Mouse (Mus musculus) midbrain, embryonic 10.5 days (tissue): ENCODE measurements around the gene Morn4. TPM values are rescaled to one million over a fixed set of nuclear protein-coding genes. Genes with fewer than 3 reads are reported as not detected.

Experiments
- DNase-seq: peaks from one replicate; pipeline ENCODE4 v3.0.0-alpha.2; 2017; ENCODE audit warnings: low spot score
- H3K27ac ChIP-seq: fragments of 300-500 bp; sonication (generic); replicated peaks from 2 replicates; pipeline ENCODE4 v1.5.1; 2016; ENCODE audit warnings: mild to moderate bottlenecking
- H3K27me3 ChIP-seq: fragments of 300-500 bp; sonication (generic); 2 replicates; pipeline ENCODE4 v1.6.1; 2016; ENCODE audit warnings: low read depth, mild to moderate bottlenecking; ENCODE audit not compliant: poor library complexity, severe bottlenecking
- H3K36me3 ChIP-seq: fragments of 300-500 bp; sonication (generic); 2 replicates; pipeline ENCODE4 v1.6.1; 2016; ENCODE audit warnings: mild to moderate bottlenecking, moderate library complexity
- H3K4me1 ChIP-seq: fragments of 300-500 bp; sonication (generic); 2 replicates; pipeline ENCODE4 v1.6.1; 2016
- H3K4me3 ChIP-seq: fragments of 300-500 bp; sonication (generic); 2 replicates; pipeline ENCODE4 v1.5.1; 2016; ENCODE audit warnings: mild to moderate bottlenecking, moderate library complexity
- H3K9me3 ChIP-seq: fragments of 300-500 bp; sonication (generic); replicated peaks from 2 replicates; pipeline ENCODE4 v1.6.1; 2016; ENCODE audit warnings: mild to moderate bottlenecking
- WGBS: fragments of 180-500 bp; shearing (Covaris S2); methylation state at CpG from one replicate; pipeline ENCODE4 v1.1.7; 2016; 5-methylcytosine and 5-hydroxymethylcytosine counted together
- polyA plus RNA-seq: library from polyadenylated mRNA; unstranded; fragments of >200 nt; fragmentation: Nextera tagmentation; extraction: Ambion mirVana; gene quantifications from 2 replicates; pipeline ENCODE4 v1.2.1, GENCODE M21; 2016

Gene Morn4
- polyA plus RNA-seq: 51.9 and 70.7 TPM in 2 replicates

GRCm38 (mm10) chr19:42086166-42086565, at the start of gene Morn4:
Gene Morn4, minus strand, starts transcription at chr19:42086357.
- Histone ChIP-seq H3K4me1 (peaks cover 30% of the 10 kb centered on the region), H3K9me3 (no peaks in the 10 kb centered on the region), H3K36me3 (no peaks in the 10 kb centered on the region), H3K4me3 (peak within 1 kb of the TSS; percentile 90), H3K27me3 (no peaks in the 10 kb centered on the region), H3K27ac (peak within 1 kb of the TSS; percentile 91)
- peak; percentile 95 for DNase-seq
- 1% methylated on average over 21 of the region's 21 CpGs for WGBS

DNA sequence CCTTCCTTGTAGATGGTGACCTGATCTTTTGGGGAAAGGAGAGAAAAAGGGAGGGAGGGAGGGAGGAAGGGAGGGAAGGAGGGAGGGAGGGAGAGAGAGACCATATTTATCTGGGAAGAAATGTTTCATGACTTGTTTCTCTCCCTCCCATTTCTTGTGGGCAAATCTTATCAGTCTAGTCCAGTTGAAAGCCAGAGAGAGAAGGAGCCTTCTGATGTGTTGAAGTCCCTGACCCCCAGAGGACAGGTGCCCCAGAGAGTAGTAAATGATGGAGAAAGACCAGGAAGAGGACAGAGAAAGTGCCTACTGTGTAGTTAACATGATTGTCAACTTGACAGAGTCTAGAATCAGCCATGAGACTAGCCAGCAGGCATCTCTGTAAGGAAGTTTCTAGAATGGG, 48.9 kb upstream of the Morn4 start:
- Histone ChIP-seq H3K36me3 (no peaks in the 10 kb centered on the region), H3K27me3 (peaks cover 5% of the 10 kb centered on the region), H3K4me1 (peaks cover 15% of the 10 kb centered on the region), H3K27ac (no peak overlapping the region), H3K9me3 (no peaks in the 10 kb centered on the region), H3K4me3 (no peak overlapping the region)
- DNase-seq: no peak

DNA sequence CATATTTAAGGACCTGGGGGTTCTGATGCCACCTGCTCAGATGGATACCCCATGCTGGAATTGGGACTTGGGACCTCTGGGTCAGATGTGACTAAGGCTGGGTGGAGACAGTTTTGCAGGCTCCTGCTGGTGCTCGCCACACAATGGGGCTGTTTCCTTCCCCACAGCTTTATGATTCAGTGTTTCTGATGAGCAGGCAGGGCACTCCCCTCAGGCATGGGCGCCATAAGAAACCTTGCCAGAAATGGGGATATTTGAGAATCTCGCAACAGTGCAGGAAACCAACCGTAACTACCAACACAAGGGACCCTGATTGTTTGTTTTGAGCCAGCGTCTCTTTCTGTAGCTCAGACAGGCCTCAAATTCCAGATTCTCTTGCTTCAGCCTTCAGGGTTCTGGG, 44.9 kb upstream of the Morn4 start:
- no peaks in the 10 kb centered on the region for H3K36me3 ChIP-seq
- H3K4me1 ChIP-seq: peaks cover 35% of the 10 kb centered on the region
- no peak overlapping the region for H3K27ac ChIP-seq
- no peak overlapping the region for H3K4me3 ChIP-seq
- no peaks in the 10 kb centered on the region for H3K9me3 ChIP-seq
- DNase-seq: no peak
- WGBS: 81% methylated on average over 5 of the region's 5 CpGs
- peaks cover 30% of the 10 kb centered on the region for H3K27me3 ChIP-seq

GRCm38 (mm10) chr19:42130294-42130606, 44.1 kb upstream of the Morn4 start:
- 75% methylated on average over 3 of the region's 3 CpGs for WGBS
- Histone ChIP-seq H3K4me1 (peaks cover 28% of the 10 kb centered on the region), H3K27me3 (peaks cover 30% of the 10 kb centered on the region), H3K9me3 (no peaks in the 10 kb centered on the region), H3K36me3 (no peaks in the 10 kb centered on the region), H3K27ac (no peak overlapping the region), H3K4me3 (no peak overlapping the region)
- DNase-seq: no peak

DNA sequence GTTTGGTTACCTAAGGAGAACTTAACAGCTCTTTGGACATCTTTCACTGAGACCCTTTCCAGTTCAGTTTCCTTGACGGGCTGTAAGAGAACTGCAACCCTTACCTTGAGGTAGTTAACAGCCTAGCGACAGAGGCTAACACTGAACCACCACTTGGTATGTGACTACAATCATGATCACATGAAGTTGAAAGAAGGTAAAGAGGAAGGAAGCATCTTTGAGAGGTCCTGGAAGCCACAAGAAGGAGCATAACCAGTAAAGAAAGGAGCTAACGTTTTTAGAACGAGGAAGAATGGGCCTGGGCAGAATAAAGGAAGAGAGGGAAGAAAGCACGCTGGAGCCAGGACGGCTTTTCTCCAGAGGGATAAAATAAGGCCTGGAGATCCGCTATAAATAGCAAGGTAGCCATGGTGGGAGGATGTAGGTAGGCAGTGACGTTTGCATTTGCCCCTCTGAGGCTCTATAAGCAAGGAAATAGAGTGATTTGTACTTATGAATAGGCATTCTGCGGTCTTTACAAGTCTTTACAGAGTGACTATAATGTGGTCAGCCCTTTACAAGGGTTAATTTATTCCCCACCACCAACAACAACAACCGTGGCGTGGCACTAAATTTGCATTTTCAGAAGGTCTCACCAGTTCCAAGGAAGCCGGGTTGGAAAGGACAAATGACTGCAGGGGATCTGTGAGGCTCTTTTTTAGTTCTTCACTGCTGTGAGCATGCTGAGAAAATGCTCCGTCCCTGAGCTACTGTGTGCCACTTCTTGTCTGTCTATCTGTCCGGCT, 43.5 kb upstream of the Morn4 start:
- no peak for DNase-seq
- Histone ChIP-seq H3K9me3 (no peaks in the 10 kb centered on the region), H3K36me3 (peaks cover 5% of the 10 kb centered on the region), H3K4me1 (peaks cover 28% of the 10 kb centered on the region), H3K4me3 (peak overlapping the region; percentile 75), H3K27me3 (peaks cover 30% of the 10 kb centered on the region), H3K27ac (peak overlapping the region; percentile 88)
- WGBS: 37% methylated on average over 14 of the region's 14 CpGs

DNA sequence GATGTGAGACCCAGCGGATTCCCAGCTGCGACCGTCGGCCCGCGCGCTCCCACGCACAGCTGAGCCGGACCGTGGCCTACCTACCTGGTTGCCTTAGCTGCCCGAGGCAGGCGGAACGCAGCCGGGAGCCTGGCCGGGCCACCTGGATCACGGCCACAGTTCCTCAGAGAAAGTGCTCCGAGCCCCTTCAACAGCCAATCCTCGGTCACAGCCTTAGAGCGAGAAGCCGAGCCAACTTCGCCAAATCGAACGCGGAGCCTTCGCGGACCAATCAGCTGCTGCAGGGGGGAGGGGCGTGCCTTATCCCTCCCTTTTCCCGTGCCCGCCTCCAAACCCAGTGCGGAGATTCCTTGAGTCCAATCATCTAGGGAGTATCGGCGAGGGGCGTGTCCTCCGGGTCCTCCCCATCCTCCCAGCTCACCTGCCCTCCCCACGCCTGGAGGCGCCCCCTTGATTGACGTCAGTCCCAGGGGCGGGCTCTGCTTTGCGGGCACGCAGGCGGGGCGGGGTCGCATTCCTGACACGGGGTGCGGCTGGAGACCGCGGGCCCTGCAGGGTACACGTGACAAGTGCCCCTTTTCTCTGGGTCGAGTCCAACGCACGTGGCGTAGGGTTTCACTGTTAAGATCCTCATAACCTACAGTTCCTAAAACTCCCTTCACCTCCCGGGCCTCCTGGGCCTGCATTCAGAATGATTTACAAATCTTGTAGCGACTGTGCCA, 42.8 kb upstream of the Morn4 start, which contains the start of gene Avpi1:
TSS of gene Avpi1 (minus strand) at position 273 of the 722 bp plus-strand sequence.
- DNase-seq: peak; percentile 97
- H3K9me3 ChIP-seq: no peaks in the 10 kb centered on the region
- peak within 1 kb of the TSS; percentile 75 for H3K4me3 ChIP-seq
- peaks cover 12% of the 10 kb centered on the region for H3K36me3 ChIP-seq
- H3K4me1 ChIP-seq: peaks cover 28% of the 10 kb centered on the region
- under 1% methylated on average over 54 of the region's 54 CpGs for WGBS
- H3K27me3 ChIP-seq: peaks cover 30% of the 10 kb centered on the region
- peak within 1 kb of the TSS; percentile 88 for H3K27ac ChIP-seq

- peak overlapping the region; percentile 88 for H3K27ac ChIP-seq
- H3K36me3 ChIP-seq: peaks cover 19% of the 10 kb centered on the region
- no peaks in the 10 kb centered on the region for H3K9me3 ChIP-seq
- H3K4me3 ChIP-seq: peak overlapping the region; percentile 75
- 5% methylated on average over 23 of the region's 23 CpGs for WGBS
- DNase-seq: no peak
- peaks cover 30% of the 10 kb centered on the region for H3K27me3 ChIP-seq
- peaks cover 28% of the 10 kb centered on the region for H3K4me1 ChIP-seq
Observed at GRCm38 (mm10) chr19:42128052-42128740, 42.0 kb upstream of the Morn4 start.

DNA sequence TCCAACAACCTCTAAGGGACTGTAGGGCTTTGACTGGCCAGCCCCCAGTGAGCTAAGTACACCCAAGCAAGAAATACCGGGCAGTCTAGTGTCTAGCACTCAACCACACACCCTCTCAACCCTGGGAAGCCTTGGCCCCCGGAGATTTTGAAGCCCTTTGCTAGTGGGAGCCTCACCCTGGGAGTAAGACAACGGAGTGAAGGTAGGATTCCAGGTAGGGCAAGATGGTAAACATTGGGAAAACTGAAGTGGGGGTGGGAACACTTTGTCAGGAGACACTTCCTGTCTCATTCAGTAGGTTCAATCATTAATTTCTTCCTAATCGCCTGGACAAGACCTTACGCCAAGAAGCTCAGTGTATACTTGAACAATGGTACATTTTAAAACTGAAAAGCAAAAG, 40.9 kb upstream of the Morn4 start:
- Histone ChIP-seq H3K27me3 (peaks cover 30% of the 10 kb centered on the region), H3K27ac (no peak overlapping the region), H3K36me3 (peaks cover 30% of the 10 kb centered on the region), H3K4me1 (peaks cover 28% of the 10 kb centered on the region), H3K4me3 (no peak overlapping the region), H3K9me3 (no peaks in the 10 kb centered on the region)
- DNase-seq: no peak
- WGBS: 91% methylated on average over 5 of the region's 5 CpGs

- Histone ChIP-seq H3K4me3 (no peak overlapping the region), H3K4me1 (peaks cover 28% of the 10 kb centered on the region), H3K27me3 (peaks cover 30% of the 10 kb centered on the region), H3K27ac (no peak overlapping the region), H3K36me3 (peaks cover 38% of the 10 kb centered on the region), H3K9me3 (no peaks in the 10 kb centered on the region)
- no peak for DNase-seq
- 95% methylated on average over 6 of the region's 6 CpGs for WGBS
Observed at GRCm38 (mm10) chr19:42126219-42126605, 40.1 kb upstream of the Morn4 start.

- no peak overlapping the region for H3K4me3 ChIP-seq
- no peaks in the 10 kb centered on the region for H3K9me3 ChIP-seq
- no peak overlapping the region for H3K27ac ChIP-seq
- peaks cover 43% of the 10 kb centered on the region for H3K36me3 ChIP-seq
- H3K4me1 ChIP-seq: peaks cover 25% of the 10 kb centered on the region
- peaks cover 30% of the 10 kb centered on the region for H3K27me3 ChIP-seq
- 87% methylated on average over 11 of the region's 11 CpGs for WGBS
- no peak for DNase-seq
Observed at GRCm38 (mm10) chr19:42125501-42126218, 39.5 kb upstream of the Morn4 start.

DNA sequence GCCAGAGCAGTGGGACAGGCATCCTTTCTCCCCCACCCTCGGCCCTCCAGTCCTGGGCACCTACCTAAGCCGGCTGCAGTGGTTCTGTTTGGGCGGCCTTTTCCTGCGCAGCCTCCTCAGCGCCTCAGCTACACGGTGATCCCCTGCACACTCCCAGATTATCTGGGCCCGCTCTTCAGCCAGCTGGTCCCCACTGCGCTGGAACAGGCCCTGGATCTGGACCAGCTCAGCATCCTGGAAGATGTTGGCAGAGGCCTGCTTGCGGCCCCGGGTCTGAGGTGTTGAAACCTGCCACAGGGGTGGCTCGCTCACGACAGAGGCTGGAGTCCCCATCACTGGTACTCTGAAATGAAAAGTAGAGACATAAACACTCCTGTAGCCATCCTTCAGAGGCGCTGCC, 38.5 kb upstream of the Morn4 start:
- Histone ChIP-seq H3K4me3 (no peak overlapping the region), H3K4me1 (peaks cover 18% of the 10 kb centered on the region), H3K9me3 (no peaks in the 10 kb centered on the region), H3K36me3 (peaks cover 53% of the 10 kb centered on the region), H3K27ac (no peak overlapping the region), H3K27me3 (peaks cover 20% of the 10 kb centered on the region)
- DNase-seq: no peak
- WGBS: 87% methylated on average over 13 of the region's 13 CpGs

GRCm38 (mm10) chr19:42120451-42120850, 34.3 kb upstream of the Morn4 start:
- Histone ChIP-seq H3K9me3 (no peaks in the 10 kb centered on the region), H3K4me1 (no peaks in the 10 kb centered on the region), H3K36me3 (peaks cover 94% of the 10 kb centered on the region), H3K27me3 (no peaks in the 10 kb centered on the region), H3K27ac (no peak overlapping the region), H3K4me3 (no peak overlapping the region)
- no peak for DNase-seq
- 95% methylated on average over 8 of the region's 8 CpGs for WGBS
